ENCODE assay signal across 14 mouse cellular contexts in the genomic region with DNA sequence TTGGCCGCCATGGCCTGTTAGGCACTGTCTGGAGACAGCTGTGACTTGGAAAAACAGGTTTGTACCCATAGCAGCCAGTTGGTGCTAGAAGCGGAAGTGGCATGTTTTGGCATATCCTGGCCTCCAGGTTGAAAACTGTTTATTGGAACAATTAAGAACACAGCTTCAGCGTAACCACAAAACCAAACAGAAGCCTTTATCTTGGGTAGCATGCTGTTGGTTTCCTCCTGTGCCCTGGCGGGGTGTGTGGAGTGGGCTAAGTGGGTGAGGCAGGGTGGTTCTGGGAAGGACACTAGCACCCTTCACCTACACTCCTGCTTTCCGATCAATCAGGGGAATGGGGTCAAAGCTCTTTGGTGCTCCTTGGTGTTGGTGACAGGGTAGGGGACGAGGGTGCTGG.
DNase-seq lines count a peak whose midpoint lies in the region; ATAC-seq and TF ChIP-seq lines count a peak whose summit lies in the region.
"Had no signal": no experiment of that assay in that cellular context is flagged by ENCODE, and none has a peak within 500 bp of the region (broad histone marks: within the 10 kb centered on the region; RNA-seq: fewer than 3 reads in every experiment).

No protein-coding gene starts in this region.

- no peaks in the 10 kb centered on the region for H3K36me3 ChIP-seq in intestine, embryonic 15.5 days
- H3K36me3 ChIP-seq in intestine, postnatal 0 days (ENCODE audit: control insufficient read depth, insufficient read depth), result no peaks in the 10 kb centered on the region
- peaks cover 3% of the 10 kb centered on the region for H3K36me3 ChIP-seq in G1E (replicated peaks)
- no peaks in the 10 kb centered on the region for H3K36me3 ChIP-seq in liver, postnatal 0 days (replicated peaks; ENCODE audit: insufficient read depth, low read length)
- H3K36me3 ChIP-seq: forebrain, embryonic 12.5 days; hindbrain, embryonic 13.5 days; midbrain, embryonic 13.5 days; neural tube, embryonic 15.5 days had no signal

- no peak overlapping the region for H3K9ac ChIP-seq in intestine, embryonic 15.5 days
- no peak overlapping the region for H3K9ac ChIP-seq in intestine, postnatal 0 days (ENCODE audit: low read depth, low read length)
- H3K9ac ChIP-seq in liver, postnatal 0 days (replicated peaks), result no peak overlapping the region
- H3K9ac ChIP-seq: forebrain, embryonic 12.5 days; hindbrain, embryonic 13.5 days; midbrain, embryonic 13.5 days; neural tube, embryonic 15.5 days had no signal

- no peaks in the 10 kb centered on the region for H3K27me3 ChIP-seq in intestine, embryonic 15.5 days (replicated peaks)
- H3K27me3 ChIP-seq in intestine, postnatal 0 days (replicated peaks; ENCODE audit: control insufficient read depth, insufficient read depth, low read length), result no peaks in the 10 kb centered on the region
- H3K27me3 ChIP-seq in G1E (ENCODE audit: insufficient read depth, low read length), result no peaks in the 10 kb centered on the region
- no peaks in the 10 kb centered on the region for H3K27me3 ChIP-seq in liver, postnatal 0 days (ENCODE audit: insufficient read depth, low read length)
- H3K27me3 ChIP-seq: midbrain, embryonic 13.5 days; neural tube, embryonic 15.5 days had no signal

- H3K9me3 ChIP-seq in intestine, embryonic 15.5 days, result no peaks in the 10 kb centered on the region
- no peaks in the 10 kb centered on the region for H3K9me3 ChIP-seq in intestine, postnatal 0 days (ENCODE audit: control insufficient read depth)
- peaks cover 5% of the 10 kb centered on the region for H3K9me3 ChIP-seq in G1E (replicated peaks)
- no peaks in the 10 kb centered on the region for H3K9me3 ChIP-seq in liver, postnatal 0 days (ENCODE audit: low read length)
- H3K9me3 ChIP-seq: forebrain, embryonic 12.5 days; hindbrain, embryonic 13.5 days; midbrain, embryonic 13.5 days; neural tube, embryonic 15.5 days had no signal

- intact Hi-C loops in left cerebral cortex, adult 2 months (cut with DNase I), result no loop called here

- no peak overlapping the region for H3K4me3 ChIP-seq in intestine, embryonic 15.5 days (replicated peaks)
- H3K4me3 ChIP-seq in intestine, postnatal 0 days (ENCODE audit: low read depth, low read length), result no peak overlapping the region
- peak overlapping the region; percentile 47; the same call in 1 of the 2 replicates for H3K4me3 ChIP-seq in G1E (ENCODE audit: low read depth, low read length)
- no peak overlapping the region for H3K4me3 ChIP-seq in liver, postnatal 0 days (ENCODE audit: low read depth, low read length)
- no peak overlapping the region for H3K4me3 ChIP-seq in left cerebral cortex, adult 2 months
- H3K4me3 ChIP-seq: forebrain, embryonic 12.5 days; hindbrain, embryonic 13.5 days; midbrain, embryonic 13.5 days; neural tube, embryonic 15.5 days had no signal

- H3K27ac ChIP-seq in intestine, embryonic 15.5 days, result peak overlapping the region; percentile 52; the same call in 1 of the 2 replicates
- no peak overlapping the region for H3K27ac ChIP-seq in intestine, postnatal 0 days (ENCODE audit: low read depth, low read length)
- H3K27ac ChIP-seq in liver, postnatal 0 days (ENCODE audit: low read depth), result peak overlapping the region; percentile 30; the same call in 1 of the 2 replicates
- H3K27ac ChIP-seq in left cerebral cortex, adult 2 months, result no peak overlapping the region
- H3K27ac ChIP-seq: forebrain, embryonic 12.5 days; hindbrain, embryonic 13.5 days; midbrain, embryonic 13.5 days; neural tube, embryonic 15.5 days had no signal

- no peak for TF ChIP-seq CTCF in intestine, postnatal 0 days (IDR thresholded peaks at IDR 0.05; ENCODE audit: low read depth)
- TF ChIP-seq CTCF in G1E (IDR thresholded peaks at IDR 0.05; ENCODE audit: low read depth, low read length), result no peak
- no peak for TF ChIP-seq CTCF in liver, postnatal 0 days (IDR thresholded peaks at IDR 0.05; ENCODE audit: low read depth)
- TF ChIP-seq CTCF in left cerebral cortex, adult 2 months (IDR thresholded peaks at IDR 0.05), result no peak

- no peak for ATAC-seq in intestine, embryonic 15.5 days
- no peak for ATAC-seq in intestine, postnatal 0 days
- peak; percentile 83 for ATAC-seq in G1E (ENCODE audit: extremely low read depth, insufficient number of reproducible peaks, low FRiP score, poor library complexity, severe bottlenecking)
- ATAC-seq in granulocyte monocyte progenitor cell, adult 5-6 weeks (replicated peaks; ENCODE audit: poor library complexity, severe bottlenecking), result peak; percentile 57
- ATAC-seq in liver, postnatal 0 days, result peak; percentile 75
- ATAC-seq: midbrain, embryonic 13.5 days had no signal

- TF ChIP-seq EP300 in liver, postnatal 0 days (IDR thresholded peaks at IDR 0.05; ENCODE audit: low read depth), result peak; percentile 97

- WGBS in intestine, embryonic 15.5 days, result 89% methylated on average over 6 of the region's 6 CpGs
- WGBS in intestine, postnatal 0 days, result 83% methylated on average over 6 of the region's 6 CpGs
- 51% methylated on average over 6 of the region's 6 CpGs for WGBS in liver, postnatal 0 days (ENCODE audit: insufficient replicate concordance)

- peaks cover 71% of the 10 kb centered on the region for H3K4me1 ChIP-seq in intestine, embryonic 15.5 days (replicated peaks)
- peaks cover 27% of the 10 kb centered on the region for H3K4me1 ChIP-seq in intestine, postnatal 0 days (replicated peaks; ENCODE audit: control insufficient read depth, insufficient read depth, low read length)
- peaks cover 95% of the 10 kb centered on the region for H3K4me1 ChIP-seq in G1E (ENCODE audit: insufficient read depth, low read depth, low read length)
- H3K4me1 ChIP-seq in liver, postnatal 0 days (ENCODE audit: insufficient read depth), result peaks cover 32% of the 10 kb centered on the region

- no peak overlapping the region for H3K4me2 ChIP-seq in intestine, embryonic 15.5 days (replicated peaks)
- no peak overlapping the region for H3K4me2 ChIP-seq in intestine, postnatal 0 days (replicated peaks; ENCODE audit: low read depth)
- no peak overlapping the region for H3K4me2 ChIP-seq in liver, postnatal 0 days (ENCODE audit: low read depth, low read length)
- H3K4me2 ChIP-seq: forebrain, embryonic 12.5 days; hindbrain, embryonic 13.5 days; midbrain, embryonic 13.5 days; neural tube, embryonic 15.5 days had no signal

- peak; percentile 88 for DNase-seq in G1E (ENCODE audit: low spot score)
- no peak for DNase-seq in liver, postnatal 0 days
- no peak for DNase-seq in left cerebral cortex, adult 2 months (ENCODE audit: extremely low spot score in 1 of 2, low spot score in 2 of 2)
- DNase-seq in right cerebral cortex, adult 18-20 months, result no peak
- no peak for DNase-seq in layer of hippocampus, adult 11-12 months (ENCODE audit: low spot score)
- DNase-seq: gastrocnemius, postnatal 36 days; right cerebral cortex, postnatal 4 days had no signal

Comparison
In these comparisons a context has a peak if more than half of its experiments do, and no peak if none do; other contexts are left out.
1. H3K27ac ChIP-seq: peak in intestine, embryonic 15.5 days (single experiment) and liver, postnatal 0 days (single experiment); none in intestine, postnatal 0 days (single experiment) and left cerebral cortex, adult 2 months (single experiment).
2. ATAC-seq: peak in G1E (single experiment), granulocyte monocyte progenitor cell, adult 5-6 weeks (single experiment) and liver, postnatal 0 days (single experiment); none in intestine, embryonic 15.5 days (single experiment) and intestine, postnatal 0 days (single experiment).